Mouse (Mus musculus) E14TG2a.4 (cell line): Measurements from ENCODE around the gene Swsap1.

Source experiments
- CTCF ChIP-seq: conservative IDR thresholded peaks from 2 replicates; pipeline ENCODE4 v1.5.1; 2014; ENCODE audit warnings: low read length
- NANOG ChIP-seq: IDR thresholded peaks from 2 replicates; pipeline ENCODE4 v1.6.1; 2014; ENCODE audit warnings: borderline replicate concordance, low read length, mixed read lengths
- POU5F1 ChIP-seq: IDR thresholded peaks from 2 replicates; pipeline ENCODE4 v1.6.1; 2014; ENCODE audit warnings: low read length, borderline replicate concordance

GRCm38 (mm10) chr9:21962010-21962409 is 6.5 kb downstream of the Swsap1 start:
- TF ChIP-seq CTCF (0 out of 2 replicates have a peak, but pooled peaks have one; percentile 2), POU5F1 (no peak), NANOG (no peak)
